ENCODE assay signal across 12 mouse cellular contexts in genomic region chr7:66248270-66248669, GRCm38 (mm10).
A peak's percentile ranks its signal among the peaks of the same experiment; 100 is the strongest.
DNase-seq lines count a peak whose midpoint lies in the region; ATAC-seq and TF ChIP-seq lines count a peak whose summit lies in the region.
"Had no signal": no experiment of that assay in that cellular context is flagged by ENCODE, and none has a peak within 500 bp of the region (broad histone marks: within the 10 kb centered on the region; RNA-seq: fewer than 3 reads in every experiment).

No protein-coding gene starts in this region.

- H3K4me2 ChIP-seq in neural tube, embryonic 11.5 days (ENCODE audit: low read depth), result no peak overlapping the region
- no peak overlapping the region for H3K4me2 ChIP-seq in forebrain, postnatal 0 days (ENCODE audit: low read depth)
- H3K4me2 ChIP-seq in liver, embryonic 12.5 days, result no peak overlapping the region
- H3K4me2 ChIP-seq in neural tube, embryonic 14.5 days (ENCODE audit: low read depth, low read length), result no peak overlapping the region
- H3K4me2 ChIP-seq: heart, embryonic 15.5 days had no signal

- H3K27ac ChIP-seq in neural tube, embryonic 11.5 days (ENCODE audit: low read depth, low read length), result peak overlapping the region; percentile 34; the same call in 1 of the 2 replicates
- peak overlapping the region; percentile 24; the same call in 1 of the 2 replicates for H3K27ac ChIP-seq in forebrain, postnatal 0 days (ENCODE audit: low read depth, low read length)
- peak overlapping the region; percentile 38 for H3K27ac ChIP-seq in liver, embryonic 12.5 days
- peak overlapping the region; percentile 29; the same call in 1 of the 2 replicates for H3K27ac ChIP-seq in neural tube, embryonic 14.5 days (ENCODE audit: low read depth, low read length)
- H3K27ac ChIP-seq: heart, embryonic 15.5 days had no signal

- H3K9ac ChIP-seq in neural tube, embryonic 11.5 days (ENCODE audit: low read length), result no peak overlapping the region
- H3K9ac ChIP-seq in forebrain, postnatal 0 days, result no peak overlapping the region
- H3K9ac ChIP-seq in liver, embryonic 12.5 days, result peak overlapping the region; percentile 35
- no peak overlapping the region for H3K9ac ChIP-seq in neural tube, embryonic 14.5 days (replicated peaks; ENCODE audit: low read depth, low read length)
- H3K9ac ChIP-seq: heart, embryonic 15.5 days had no signal

- no peak for TF ChIP-seq CTCF in forebrain, postnatal 0 days (IDR thresholded peaks at IDR 0.05; ENCODE audit: low read depth)

- H3K4me1 ChIP-seq in neural tube, embryonic 11.5 days (ENCODE audit: control insufficient read depth, insufficient read depth, low read length), result peaks cover 12% of the 10 kb centered on the region
- peaks cover 13% of the 10 kb centered on the region; the same call in 1 of the 2 replicates for H3K4me1 ChIP-seq in forebrain, postnatal 0 days (ENCODE audit: insufficient read depth)
- peaks cover 53% of the 10 kb centered on the region for H3K4me1 ChIP-seq in liver, embryonic 12.5 days
- H3K4me1 ChIP-seq in neural tube, embryonic 14.5 days (ENCODE audit: control insufficient read depth, insufficient read depth, low read length), result peaks cover 7% of the 10 kb centered on the region; the same call in 1 of the 2 replicates

- H3K27me3 ChIP-seq in neural tube, embryonic 11.5 days (ENCODE audit: control insufficient read depth, insufficient read depth, low read length), result no peaks in the 10 kb centered on the region
- H3K27me3 ChIP-seq in forebrain, postnatal 0 days (ENCODE audit: insufficient read depth, low read length), result no peaks in the 10 kb centered on the region
- H3K27me3 ChIP-seq in liver, embryonic 12.5 days (replicated peaks), result no peaks in the 10 kb centered on the region
- no peaks in the 10 kb centered on the region for H3K27me3 ChIP-seq in neural tube, embryonic 14.5 days (ENCODE audit: control insufficient read depth, insufficient read depth, low read length)
- H3K27me3 ChIP-seq: heart, embryonic 15.5 days had no signal

- H3K36me3 ChIP-seq in neural tube, embryonic 11.5 days (ENCODE audit: control insufficient read depth, insufficient read depth, low read length), result no peaks in the 10 kb centered on the region
- H3K36me3 ChIP-seq in forebrain, postnatal 0 days (ENCODE audit: insufficient read depth), result no peaks in the 10 kb centered on the region
- no peaks in the 10 kb centered on the region for H3K36me3 ChIP-seq in liver, embryonic 12.5 days
- no peaks in the 10 kb centered on the region for H3K36me3 ChIP-seq in neural tube, embryonic 14.5 days (ENCODE audit: control insufficient read depth, insufficient read depth, low read length)
- H3K36me3 ChIP-seq: heart, embryonic 15.5 days had no signal

- DNase-seq in neural tube, embryonic 11.5 days (ENCODE audit: low spot score), result no peak
- no peak for DNase-seq in neural tube, embryonic 10.5 days (ENCODE audit: extremely low spot score, low spot score)
- DNase-seq in forebrain, postnatal 0 days, result no peak
- DNase-seq in frontal cortex, postnatal 10 days (ENCODE audit: low spot score in 2 of 2), result no peak
- no peak for DNase-seq in kidney, adult 8-10 months
- DNase-seq: kidney, adult 11 months; lung, adult 18-20 months; thymus, postnatal 14 days had no signal

- H3K4me3 ChIP-seq in neural tube, embryonic 11.5 days (ENCODE audit: low read depth, low read length), result no peak overlapping the region
- H3K4me3 ChIP-seq in forebrain, postnatal 0 days (ENCODE audit: low read depth, low read length), result no peak overlapping the region
- no peak overlapping the region for H3K4me3 ChIP-seq in liver, embryonic 12.5 days
- H3K4me3 ChIP-seq in neural tube, embryonic 14.5 days (ENCODE audit: low read depth, low read length), result no peak overlapping the region
- H3K4me3 ChIP-seq: heart, embryonic 15.5 days had no signal

- H3K9me3 ChIP-seq in neural tube, embryonic 11.5 days (ENCODE audit: control insufficient read depth, low read length), result no peaks in the 10 kb centered on the region
- no peaks in the 10 kb centered on the region for H3K9me3 ChIP-seq in forebrain, postnatal 0 days (ENCODE audit: low read length)
- no peaks in the 10 kb centered on the region for H3K9me3 ChIP-seq in liver, embryonic 12.5 days (replicated peaks)
- no peaks in the 10 kb centered on the region for H3K9me3 ChIP-seq in neural tube, embryonic 14.5 days (ENCODE audit: control insufficient read depth, low read length)
- H3K9me3 ChIP-seq: heart, embryonic 15.5 days had no signal

- ATAC-seq in neural tube, embryonic 11.5 days (ENCODE audit: insufficient read depth, low FRiP score, low TSS enrichment), result no peak
- ATAC-seq in forebrain, postnatal 0 days, result no peak
- peak; percentile 69 for ATAC-seq in liver, embryonic 12.5 days
- ATAC-seq in neural tube, embryonic 14.5 days (ENCODE audit: low read depth), result no peak
- ATAC-seq: CD4-positive, CD25-positive, alpha-beta regulatory T cell, adult 4 months had no signal
